Mouse (Mus musculus) stomach, postnatal 0 days (tissue): ENCODE data around the gene Elmsan1.

Source experiments
- CTCF ChIP-seq: IDR thresholded peaks from 2 replicates; pipeline ENCODE4 v1.5.1; 2016; ENCODE audit warnings: antibody characterized with exemption, low read depth, mild to moderate bottlenecking, moderate library complexity
- EP300 ChIP-seq: optimal IDR thresholded peaks from 2 replicates; pipeline ENCODE3; 2016; ENCODE audit warnings: antibody characterized with exemption

DNA sequence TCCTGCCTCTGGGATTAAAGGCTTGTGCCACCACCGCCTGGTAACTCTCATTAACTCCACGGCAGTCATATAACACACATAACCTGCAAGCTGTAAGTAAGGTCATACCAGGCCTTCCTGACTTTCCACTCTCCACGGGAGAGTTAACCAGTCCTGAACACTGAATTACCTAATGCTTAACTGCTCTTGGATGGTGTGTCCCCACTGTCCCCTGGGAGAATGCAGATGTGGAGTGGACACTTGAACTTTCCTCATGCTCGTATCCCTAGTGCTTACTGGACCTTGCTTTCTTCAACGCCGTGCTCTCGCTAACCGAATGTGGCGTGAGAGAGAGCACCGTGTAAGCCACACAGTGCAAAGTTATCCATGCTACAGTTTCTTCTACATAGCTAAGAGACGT, 8.4 kb downstream of the Elmsan1 start:
- TF ChIP-seq CTCF (no peak), EP300 (no peak)
